Mouse (Mus musculus) CH12F3 (cell line): Measurements from ENCODE around the gene Cyp4a12a.
"Not testable (repeated sequence)": the region's sequence is repeated elsewhere in the genome, so short reads cannot be mapped to it uniquely, and the experiment has no call there.

Experiments used
- in situ Hi-C: fragments of 300-500 bp; cut with MboI; formaldehyde crosslinking; loops from 2 replicates; pipeline ENCODE4 v1.14.3; 2020; ENCODE audit warnings: low sequenced_read_pairs

Gene Cyp4a12a

DNA sequence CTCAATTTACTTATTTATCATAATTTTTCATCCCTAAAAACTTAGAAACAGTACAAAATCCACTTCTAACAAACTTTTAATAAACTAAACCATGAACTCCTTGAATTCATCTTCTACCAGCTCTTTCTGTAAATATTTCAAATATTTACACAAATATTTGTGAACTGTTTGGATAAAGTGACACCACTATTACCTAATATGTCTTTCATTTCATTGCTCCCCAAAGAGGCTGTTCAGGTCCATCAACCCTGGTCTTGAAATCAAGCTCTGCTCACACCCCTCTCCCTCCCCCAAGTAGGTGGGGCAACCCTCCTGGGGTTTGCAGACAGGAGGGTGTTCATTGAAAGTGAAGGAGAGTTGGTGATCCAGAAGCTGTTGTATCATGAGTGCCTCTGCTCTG is at the start of gene Cyp4a12a:
Cyp4a12a (plus strand) TSS at position 301 of the 400 bp plus-strand sequence.
- in situ Hi-C loops = not testable (repeated sequence)

DNA sequence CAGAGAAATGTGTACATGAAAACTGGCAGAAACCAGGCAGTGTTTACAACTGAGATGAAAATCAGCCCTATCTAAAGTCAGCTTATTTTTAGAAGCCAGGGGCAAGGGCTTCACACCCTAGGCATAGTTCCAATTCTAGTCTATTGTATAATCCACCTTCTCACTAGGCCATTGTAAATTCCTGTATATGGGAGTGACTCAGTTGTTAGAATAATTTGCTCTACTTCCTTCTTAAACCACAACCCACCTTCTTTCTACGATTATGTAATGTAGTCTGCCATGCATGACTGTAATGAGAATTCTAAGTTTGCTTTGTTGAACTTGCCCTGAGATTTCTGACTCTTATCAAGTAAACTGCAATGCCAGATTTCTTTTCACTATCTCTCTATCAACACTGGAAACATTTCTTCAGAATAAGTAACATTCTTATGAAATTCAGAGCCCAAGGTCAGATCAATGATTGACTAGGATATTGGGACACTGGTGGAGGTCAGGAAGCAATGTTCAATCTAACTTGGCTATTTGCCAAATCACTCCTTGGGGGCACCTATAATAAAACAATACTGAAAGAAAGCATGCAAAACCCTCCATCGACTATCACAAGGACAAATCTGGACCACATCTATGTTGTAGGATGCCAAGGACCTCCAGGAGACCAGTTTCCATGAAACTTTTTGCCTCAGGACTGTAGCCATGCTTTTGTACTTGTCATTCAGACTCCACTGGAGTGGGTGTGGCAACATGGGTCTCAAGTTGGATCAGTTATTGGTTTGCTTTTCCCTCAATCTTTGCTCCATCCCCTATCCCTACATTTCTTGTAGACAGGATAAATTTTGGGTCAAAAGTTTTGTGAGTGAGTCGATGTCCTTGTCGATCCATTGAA is 33.9 kb upstream of the Cyp4a12a start:
- in situ Hi-C loops = not testable (repeated sequence)

DNA sequence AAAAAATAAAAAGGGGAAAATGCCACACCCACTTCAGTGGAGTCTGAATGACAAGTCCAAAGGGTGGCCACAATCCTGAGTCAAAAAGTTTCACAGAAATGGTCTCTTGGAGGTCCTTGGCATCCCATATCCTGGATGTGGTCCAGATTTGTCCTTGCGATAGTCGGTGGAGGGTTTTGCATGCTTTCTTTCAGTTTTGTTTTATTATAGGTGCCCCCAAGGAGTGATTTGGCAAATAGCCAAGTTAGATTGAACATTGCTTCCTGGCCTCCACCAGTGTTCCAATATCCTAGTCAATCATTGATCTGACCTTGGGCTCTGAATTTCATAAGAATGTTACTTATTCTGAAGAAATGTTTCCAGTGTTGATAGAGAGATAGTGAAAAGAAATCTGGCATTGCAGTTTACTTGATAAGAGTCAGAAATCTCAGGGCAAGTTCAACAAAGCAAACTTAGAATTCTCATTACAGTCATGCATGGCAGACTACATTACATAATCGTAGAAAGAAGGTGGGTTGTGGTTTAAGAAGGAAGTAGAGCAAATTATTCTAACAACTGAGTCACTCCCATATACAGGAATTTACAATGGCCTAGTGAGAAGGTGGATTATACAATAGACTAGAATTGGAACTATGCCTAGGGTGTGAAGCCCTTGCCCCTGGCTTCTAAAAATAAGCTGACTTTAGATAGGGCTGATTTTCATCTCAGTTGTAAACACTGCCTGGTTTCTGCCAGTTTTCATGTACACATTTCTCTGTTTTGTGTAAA is 20.4 kb upstream of the Cyp4a12a start:
- in situ Hi-C loops = not testable (repeated sequence)

DNA sequence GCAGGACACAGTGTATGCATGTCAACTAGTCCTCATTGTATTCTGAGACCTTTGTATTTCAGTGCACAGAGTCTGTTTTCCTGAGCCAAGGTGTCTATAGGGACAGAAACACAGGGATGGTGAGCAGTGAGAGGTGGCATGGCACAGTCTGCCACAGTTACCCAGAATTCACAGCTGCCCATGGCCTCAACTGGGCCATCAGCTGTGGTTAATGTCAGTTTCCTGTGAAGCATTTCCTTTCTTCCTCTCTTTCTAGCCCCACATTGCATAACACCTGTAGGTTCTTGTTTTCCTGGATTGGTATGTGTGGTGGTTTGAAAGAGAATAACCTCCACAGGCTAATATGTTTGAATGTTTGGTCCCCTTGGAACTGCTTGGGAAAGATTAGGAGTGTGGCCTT is 18.5 kb upstream of the Cyp4a12a start:
- in situ Hi-C loops = no loop called here

DNA sequence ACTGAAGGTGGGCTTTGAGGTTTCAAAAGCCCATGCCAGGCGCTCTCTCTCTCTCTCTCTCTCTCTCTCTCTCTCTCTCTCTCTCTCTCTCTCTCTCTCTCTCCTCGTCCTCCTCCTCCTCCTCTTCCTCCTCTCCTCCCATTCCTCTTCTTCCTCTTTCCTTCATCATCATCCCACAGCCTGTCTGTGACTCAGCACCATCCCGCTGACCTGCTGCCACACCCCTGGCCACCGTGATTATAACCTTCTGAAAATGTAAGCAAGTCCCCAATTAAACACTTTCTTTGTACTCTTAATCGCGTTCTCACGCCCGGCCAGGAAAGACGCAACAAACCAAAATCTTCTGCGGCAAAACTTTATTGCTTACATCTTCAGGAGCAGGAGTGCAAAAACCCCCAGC is 18.1 kb upstream of the Cyp4a12a start:
- in situ Hi-C loops = not testable (repeated sequence)

DNA sequence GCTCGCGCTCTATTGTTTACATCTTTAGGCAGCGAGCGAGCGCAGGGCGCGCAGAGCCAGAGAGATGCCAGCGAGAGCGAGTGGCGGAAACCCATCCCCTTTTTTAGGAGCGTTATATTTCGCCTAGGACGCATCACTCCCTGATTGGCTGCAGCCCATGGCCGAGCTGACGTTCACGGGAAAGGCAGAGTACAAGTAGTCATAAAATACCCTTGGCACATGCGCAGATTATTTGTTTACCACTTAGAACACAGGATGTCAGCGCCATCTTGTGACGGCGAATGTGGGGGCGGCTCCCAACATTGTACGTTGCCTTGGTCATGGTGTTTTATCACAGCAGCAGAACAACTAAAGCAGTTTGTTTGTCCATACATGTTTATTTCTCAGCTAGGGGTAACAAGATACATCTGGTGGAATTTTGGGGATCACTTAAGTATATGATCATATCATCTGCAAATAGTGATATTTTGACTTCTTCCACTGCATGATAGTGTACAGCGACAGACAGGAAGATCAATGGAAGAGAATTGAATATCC is 17.5 kb upstream of the Cyp4a12a start:
- in situ Hi-C loops = not testable (repeated sequence)

DNA sequence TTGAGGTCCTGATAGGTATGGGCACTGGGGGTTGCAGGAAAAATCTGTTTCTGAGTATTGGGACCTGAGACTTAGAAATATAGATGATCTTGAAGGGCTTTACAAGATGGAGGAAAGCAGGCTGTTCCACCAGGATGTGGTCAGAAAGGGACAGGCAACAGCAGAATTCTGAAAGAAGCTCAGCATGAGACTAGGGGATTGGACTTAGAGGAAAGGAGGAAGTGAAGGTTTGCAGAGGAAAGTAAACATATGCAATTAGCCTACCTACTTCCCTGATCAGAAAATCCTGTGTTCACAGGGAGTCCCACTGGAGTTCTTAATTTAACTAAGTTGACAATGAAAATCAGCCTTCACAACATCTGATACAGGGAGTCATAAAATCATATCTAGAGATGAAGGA is 26.9 kb downstream of the Cyp4a12a start:
- in situ Hi-C loops = not testable (repeated sequence)

DNA sequence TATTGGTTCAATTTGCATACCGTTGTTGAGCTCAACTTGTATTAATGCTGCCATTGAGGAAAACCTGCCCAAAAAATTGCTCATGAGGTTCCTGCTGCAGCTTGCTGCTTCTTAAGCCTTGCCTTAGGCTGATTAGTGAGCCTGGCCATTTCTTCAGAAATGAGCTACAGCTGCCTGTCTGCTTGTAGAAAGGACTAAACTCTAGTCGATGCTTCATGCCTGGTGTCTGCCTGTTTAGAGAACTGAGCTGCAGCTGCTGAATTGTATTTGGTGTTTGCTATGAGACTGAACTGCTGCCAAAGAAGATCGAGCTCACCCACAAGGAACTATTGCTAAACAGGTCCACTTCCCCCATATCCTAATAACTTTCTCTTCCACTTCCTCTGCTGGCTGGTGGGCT is 66.8 kb downstream of the Cyp4a12a start:
- in situ Hi-C loops = not testable (repeated sequence)

DNA sequence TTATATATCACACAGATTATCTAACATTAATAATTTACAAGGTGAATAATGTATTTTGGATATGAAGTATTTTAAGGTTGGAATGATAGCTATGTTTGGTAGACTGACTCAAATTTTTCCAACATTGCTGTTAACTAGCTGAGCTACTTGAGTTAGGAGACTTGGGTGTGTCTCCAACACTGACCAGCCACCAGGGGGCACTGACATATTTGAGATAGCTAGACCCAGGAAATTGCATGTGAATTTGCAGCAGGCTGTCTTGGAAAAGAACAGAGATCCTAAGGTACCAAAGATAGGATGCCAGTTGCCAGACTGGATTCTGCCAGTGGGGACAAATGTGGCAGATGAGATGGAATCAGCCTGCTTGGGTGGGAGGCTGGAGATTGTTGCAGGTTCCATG is 69.2 kb downstream of the Cyp4a12a start:
- in situ Hi-C loops = not testable (repeated sequence)
